Mouse (Mus musculus): Measurements from ENCODE around the gene Izumo1r. TPM values are rescaled to one million over a fixed set of nuclear protein-coding genes. Genes with fewer than 3 reads are reported as not detected.

The Izumo1r gene
- total RNA-seq (2021), result not detected
- long read RNA-seq, experiment 1, result 0 reads
- long read RNA-seq, experiment 2, result 0 reads

DNA sequence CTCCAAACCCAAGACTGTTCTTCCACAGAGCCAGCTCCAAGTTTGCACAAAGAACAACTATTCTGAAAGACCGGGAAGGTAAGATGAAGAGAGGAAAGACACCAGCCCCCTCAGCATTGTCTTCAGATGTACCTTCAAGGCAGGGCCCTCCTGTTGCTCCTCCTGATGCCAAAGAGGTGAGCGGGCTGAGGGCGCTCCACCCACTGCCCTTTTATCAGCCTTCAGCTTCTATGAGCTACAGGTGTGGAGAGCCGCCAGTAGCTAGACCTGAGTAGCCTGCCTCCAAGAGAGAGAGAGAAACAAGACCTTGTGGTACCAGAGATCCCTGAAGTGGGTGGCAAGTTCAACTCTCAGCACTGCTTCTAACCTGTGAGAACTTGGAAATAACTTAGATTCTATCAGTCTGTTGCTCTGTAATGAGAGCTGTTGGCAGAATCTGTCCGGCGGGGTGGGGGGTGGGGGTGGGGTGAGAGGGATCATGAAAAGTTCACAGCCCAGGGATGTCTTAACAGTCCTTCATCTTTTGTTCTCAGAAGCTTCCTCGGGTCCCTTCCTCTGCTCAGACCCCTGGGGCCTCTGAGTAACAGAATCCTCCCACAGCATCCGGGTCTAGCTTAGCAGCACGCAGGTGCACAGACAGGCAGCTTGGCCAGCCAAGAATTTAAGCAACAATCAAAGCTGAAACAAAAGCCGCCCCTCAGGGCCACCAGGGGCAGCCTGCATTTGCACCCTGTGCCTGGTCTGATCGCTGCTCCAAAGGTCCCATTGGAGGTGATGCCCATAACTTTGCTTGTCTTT is at the start of gene Izumo1r:
Gene Izumo1r (minus strand): TSS at position 369 of the 798 bp plus-strand sequence.
- DNase-seq, result no peak

DNA sequence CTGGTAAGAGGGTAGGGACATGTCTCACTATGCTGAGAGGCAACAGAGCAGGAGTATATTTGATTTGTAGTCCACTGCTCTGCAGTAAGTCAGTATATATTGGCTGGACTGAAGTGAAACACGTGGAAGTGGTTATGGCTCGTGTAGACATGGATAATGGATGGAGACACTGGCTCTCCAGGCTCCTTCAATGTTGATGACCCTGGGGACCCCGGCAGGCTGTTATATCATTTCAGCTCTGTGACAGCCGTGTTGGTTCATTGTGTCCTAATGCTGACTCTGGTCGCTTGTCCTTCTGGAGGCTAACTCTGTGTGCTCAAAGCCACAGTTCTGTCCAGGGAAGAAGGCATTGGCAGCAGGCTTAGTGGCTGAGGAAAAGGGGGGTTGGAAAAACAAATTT is 47.3 kb upstream of the Izumo1r start:
- no peak for DNase-seq

DNA sequence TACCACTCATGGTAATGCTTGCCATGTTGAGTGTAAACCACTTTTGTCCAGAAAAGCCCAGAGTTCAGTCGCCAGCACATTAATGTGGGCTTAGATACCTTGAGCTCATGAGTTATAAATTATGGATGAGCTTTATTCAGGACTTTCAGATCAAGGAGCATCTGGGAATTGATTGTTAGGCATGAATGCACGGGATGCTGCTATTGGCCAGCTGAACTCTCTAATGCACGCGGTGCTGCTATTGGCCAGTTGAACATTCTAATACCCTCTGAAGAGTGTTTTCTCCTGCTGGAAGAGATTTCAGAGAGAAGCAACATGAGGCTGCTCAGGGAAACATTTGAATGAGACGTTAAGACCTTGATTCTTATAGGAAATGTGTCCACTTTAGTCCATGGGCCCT is 45.1 kb upstream of the Izumo1r start:
- DNase-seq, result no peak

DNA sequence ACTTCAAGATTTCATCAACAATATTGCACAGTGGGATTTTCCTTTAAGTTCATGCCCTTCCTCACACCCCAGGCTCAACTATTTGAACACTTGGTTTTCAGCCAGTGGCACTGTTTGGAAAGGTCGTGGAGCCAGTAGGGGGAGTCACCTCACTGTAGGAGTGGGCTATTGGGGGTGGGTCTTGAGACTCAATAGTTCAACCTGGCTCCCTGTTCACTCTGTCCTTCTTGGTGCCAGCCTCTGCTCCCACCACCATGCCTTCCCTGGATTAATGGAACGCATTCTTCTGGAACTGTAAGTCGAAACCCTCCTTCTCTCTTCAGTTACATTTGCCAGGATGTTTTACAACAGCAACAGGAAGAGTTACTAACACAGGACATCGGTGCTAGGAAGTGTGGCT is 42.9 kb upstream of the Izumo1r start:
- DNase-seq, result no peak

DNA sequence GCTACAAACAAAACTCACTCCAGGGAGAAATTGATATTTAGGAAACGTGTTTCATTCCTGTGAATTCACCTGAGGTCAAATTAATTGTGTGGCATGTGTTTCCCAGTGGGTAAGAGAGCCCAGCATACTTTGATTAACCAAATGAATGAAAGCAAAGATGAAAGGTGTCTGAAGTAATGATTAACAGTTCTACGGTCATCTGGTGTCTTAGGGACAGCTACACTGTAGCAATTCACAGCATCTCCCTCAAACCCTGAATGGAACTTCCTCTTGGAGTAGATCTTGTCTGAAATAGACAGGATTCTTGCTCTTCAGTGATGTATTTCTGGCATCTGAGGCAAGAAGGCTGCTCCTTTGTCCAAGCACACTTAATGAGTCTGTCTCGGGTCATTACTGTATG is 42.2 kb upstream of the Izumo1r start:
- DNase-seq, result no peak

DNA sequence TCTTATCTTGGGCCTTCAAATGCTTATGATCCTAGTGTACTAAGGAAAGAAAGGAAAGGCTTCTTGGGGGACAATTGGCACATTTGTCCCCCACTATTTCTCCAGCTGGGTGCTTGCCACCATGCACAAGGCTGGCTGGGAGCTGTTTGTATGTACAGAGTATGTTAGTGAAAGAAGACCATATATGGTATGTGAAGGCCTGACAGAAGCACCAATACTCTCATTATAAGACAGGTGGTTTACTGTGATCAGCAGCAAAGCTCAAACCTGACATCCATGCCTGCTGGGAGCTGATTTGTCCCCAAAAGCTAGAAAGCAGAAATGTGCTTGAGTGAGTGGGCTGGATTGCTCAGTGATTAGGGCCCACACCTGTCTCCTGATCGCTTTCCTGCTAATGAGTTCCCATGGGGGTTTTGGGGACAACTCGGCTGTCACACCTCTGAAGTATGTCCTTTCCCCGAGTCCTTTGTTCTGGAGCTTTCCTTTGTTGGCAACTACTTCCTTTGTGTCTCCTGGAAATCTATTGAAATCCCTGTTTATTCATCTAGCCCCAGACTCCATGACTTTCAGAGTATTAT is 38.5 kb upstream of the Izumo1r start:
- no peak for DNase-seq

DNA sequence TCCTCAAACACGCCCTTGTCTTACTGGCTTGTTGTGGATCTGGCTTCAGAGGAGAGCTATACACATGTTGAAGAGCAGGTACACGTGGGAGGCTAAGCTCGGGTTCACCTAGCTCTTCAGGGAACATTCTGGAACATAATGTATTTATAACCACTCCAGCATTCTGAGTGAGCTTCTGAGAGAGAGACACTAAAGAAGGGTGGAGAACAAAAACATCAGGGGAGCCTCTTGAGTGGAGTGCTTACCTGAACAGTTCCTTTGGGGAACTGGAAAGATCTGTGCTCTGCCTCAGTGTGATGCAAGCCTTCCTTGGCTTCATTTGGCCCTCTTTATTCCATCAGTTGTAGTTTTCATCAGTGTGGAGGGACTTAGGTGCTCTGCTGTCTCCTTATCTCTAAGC is 35.9 kb upstream of the Izumo1r start:
- no peak for DNase-seq

DNA sequence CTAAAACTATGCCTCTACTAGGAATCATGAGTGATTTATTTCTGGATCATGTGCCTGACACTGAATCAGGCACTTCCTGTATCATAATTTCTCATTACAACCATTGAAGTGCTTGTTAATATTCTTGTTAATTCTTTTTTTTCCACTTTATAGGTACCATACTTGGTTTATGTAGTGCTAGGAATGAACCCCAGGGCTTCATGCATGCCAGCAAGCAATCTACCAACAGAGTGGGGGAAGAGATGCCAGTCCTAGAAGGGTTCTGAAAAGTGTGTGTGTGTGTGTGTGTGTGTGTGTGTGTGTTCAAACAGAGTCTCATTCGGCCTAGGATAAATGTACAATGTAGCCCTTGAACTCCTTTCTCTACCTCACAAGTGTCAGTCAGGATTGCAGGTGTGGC is 33.6 kb upstream of the Izumo1r start:
- no peak for DNase-seq

DNA sequence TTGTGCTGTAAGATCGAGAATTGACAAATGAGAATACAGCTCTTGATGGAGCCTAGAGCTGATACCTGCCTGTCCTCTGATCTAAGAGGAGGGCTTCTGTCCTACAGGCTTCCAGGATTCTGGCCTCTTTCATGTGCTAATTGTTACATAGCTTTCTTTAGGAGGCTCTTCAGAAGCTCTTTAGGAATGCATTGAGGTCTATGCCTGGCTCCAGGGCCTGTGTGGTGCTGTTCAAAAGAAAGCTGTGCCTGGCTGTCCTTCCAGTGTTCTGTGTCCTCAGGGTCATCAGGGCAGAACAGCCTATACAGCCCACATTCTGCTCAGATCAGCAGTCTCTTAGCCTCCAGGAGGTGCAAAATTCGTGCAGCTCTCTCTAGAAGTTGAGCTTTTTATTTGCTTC is 31.1 kb upstream of the Izumo1r start:
- no peak for DNase-seq

DNA sequence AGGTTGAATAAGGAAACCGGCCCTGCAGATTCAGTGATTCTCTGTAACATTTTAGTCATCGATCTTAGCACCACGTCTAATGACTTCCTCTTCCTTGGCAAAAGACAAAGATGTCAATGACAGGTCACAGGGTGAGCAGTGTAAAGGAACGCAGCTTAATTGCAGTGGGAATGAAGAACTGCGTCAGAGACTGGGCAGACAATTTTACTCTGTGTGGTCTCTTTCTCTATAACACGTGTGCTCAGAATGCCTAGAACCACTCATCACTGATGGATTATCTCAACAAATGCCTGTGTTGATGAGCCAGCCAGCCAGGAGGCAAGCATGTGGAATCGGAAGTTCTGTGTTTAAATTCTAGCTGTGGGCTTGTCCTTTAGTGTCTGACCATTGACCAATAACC is 28.2 kb upstream of the Izumo1r start:
- DNase-seq, result no peak

DNA sequence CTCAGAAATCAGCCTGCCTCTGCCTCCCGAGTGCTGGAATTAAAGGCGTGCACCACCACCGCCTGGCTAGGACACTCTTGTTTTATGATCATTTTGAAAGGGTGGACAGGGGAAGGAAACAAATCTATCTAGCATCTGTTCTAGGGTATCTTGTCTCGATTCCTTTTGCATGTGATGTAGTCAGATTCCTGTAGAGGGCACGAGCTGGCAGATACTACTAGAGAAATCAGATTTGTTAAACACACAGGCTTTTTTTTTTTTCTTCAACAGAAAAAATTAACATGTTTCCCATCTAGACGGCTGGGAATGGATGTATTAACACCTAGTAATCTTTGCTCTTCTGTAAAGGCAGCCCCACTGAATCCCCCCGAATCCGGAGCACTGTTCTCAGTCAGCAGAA is 27.5 kb upstream of the Izumo1r start:
- no peak for DNase-seq

DNA sequence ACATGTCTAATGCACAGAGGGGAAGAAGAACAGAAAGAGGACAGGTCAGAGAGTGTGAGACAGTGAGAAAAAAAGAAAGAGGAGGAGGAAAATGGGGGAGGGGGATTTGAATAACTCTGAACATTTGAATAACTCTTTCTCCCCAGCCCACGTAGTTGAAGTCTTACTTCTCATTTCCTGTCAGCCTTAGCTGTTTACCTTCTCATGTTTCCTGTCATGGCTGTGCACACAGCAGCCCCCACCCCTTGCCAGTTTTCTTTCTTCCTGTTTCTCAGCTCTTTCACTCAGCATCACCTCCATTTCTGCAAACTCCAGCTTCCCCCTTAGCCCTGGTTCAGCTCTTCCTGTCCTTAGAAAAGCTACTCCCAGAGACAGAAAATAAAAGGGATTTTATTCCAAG is 22.8 kb upstream of the Izumo1r start:
- no peak for DNase-seq

DNA sequence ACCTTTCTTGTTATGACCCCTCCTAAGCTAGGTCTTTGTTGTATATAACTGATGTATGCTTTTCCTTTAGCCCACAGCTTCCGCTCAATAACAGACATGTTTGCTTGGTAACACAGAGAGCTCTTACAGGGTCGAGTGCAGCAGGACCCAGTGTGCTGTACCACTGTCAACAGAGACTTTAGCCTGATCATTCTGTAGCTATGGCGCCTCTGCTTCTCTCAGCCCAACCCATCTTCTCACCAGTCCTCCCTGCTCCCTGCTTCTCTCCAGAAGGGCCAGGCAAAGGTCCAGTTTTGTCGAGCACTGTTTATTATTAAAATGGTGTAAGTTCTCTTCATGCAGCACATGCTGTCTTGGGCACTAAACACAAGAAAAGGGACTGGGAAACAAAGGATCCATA is 19.9 kb upstream of the Izumo1r start:
- DNase-seq, result no peak

DNA sequence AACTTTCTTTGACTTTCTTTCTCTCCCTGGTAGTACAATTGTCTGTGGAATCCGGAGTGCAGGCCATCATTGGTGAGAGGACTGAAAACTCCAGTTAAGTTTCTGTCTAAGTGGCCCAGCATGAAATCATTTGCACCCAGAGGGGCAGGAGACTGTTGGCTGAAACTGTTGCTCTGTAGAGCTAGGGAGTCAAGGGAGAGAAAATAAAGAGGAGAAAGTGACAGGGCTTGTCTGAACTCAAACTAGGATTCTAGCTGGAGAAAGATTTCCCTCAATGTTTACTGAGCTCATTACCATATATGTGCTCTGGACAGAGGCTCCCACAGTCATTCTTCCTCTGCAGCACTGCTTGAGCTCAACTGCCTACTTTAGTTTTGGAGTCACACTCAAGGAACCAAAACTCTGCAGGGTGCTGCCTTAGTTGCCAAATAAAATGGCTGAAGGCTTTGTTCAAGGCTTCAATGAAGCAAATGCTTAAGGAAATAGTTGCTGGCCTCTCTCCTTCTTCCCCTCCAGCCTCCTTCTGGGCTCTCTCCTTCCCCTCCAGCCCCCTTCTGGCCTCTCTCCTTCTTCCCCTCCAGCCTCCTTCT is 18.3 kb upstream of the Izumo1r start:
- no peak for DNase-seq

DNA sequence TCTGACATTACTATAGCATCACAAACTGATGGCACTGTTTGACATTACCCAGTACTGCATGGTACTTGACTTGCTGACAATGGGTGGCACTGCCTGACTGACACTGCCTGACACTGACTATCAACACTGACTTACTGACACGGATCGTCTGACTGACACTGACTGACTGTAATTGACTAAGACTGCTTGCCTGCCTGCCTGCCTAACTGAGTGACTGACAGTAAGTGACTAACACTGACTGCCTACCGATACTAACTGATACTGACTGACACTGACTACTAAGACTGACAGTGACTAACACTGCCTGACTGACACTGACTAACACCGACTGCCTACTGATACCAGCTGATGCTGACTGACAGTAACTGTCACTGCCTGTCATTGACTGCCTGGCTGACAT is 17.5 kb upstream of the Izumo1r start:
- DNase-seq, result no peak

DNA sequence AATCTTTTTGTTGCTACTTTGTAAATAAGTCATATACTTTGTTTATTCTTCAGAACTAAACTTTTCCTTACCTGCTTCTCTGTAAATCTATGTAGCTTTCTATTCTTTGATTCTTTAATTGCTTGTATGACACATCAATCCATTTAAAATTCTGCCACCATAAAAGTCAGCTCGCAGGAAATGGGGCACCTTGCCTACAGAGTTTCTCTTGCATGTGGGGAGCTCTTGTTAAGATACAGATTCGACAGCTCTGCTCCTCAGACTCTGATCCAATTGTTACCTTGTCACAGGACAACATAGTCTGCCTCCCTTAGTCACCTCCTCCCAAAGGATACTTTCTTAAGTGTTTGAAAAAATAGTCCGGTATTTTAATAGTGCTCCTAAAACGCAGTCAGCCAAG is 16.9 kb upstream of the Izumo1r start:
- no peak for DNase-seq

DNA sequence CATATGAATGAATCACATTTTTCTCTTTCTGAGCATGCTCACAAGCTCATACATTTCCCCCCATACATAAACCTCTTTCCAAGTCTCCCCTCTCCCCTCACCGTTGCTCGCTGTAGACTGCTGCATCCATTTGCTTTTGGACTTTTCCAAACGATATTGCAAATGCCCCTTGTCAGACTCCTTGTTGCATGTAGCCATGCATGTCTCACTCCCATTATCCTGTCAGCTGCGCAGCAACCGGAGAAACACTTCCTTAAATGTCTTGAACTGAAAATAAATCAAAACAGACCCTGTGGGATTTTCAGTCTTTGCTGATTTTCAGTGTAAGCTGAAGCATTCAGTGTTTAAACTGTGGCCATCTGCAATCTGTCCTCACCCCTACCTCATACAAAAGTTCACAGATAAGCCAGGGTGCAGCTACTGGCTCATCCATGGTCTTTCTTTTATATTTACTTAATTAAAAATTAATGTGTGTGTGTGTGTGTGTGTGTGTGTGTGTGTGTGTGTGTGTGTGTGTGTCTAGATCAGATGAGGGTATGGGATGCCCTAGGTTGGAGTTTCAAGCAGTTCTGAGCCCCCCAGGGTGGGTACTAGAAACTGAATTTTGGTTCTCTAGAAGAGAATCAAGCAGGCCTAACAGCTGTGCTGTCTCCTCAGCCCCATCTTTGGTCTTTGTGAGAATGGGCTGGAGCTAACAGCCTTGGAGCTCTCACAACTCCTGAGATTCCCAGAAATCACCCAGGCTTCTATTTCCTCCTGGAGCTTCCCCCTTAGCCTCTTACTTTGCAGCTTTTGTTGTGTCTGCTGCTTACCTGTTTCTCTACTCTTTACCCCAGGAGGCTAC is 15.3 kb upstream of the Izumo1r start:
- DNase-seq, result no peak

DNA sequence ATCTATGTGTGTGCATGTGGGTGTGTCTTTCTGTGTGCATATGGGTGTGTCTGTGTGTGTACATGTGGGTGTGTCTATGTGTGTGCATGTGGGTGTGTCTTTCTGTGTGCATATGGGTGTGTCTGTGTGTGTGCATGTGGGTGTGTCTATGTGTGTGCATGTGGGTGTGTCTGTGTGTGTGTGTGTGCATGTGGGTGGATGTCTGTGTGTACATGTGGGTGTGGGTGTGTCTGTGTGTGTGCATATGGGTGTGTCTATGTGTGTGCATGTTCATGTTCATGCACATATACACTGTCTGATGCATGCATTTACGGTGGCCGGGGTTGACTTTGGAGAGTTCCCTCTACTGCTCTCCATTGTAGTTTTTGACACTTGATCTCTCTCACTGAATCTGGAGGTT is 13.9 kb upstream of the Izumo1r start:
- DNase-seq, result no peak

DNA sequence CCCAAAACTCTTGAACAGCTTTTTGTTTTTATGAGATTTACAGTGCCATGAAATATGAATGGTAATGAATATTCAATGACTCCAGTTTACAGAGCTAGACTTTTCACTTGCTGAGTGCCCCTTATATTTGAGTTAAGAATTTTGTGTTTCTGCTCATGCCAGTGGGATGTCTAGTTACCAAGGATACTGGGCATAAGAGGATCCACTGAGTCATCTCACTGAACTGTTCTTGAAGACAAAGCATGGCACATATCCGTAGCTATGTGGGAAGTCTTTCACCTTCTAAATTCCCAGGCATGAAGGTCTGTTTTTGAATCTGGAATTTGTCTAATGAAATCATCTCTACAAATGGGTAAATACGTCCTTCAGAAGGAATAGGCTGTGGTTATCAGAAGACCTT is 8.3 kb upstream of the Izumo1r start:
- DNase-seq, result no peak

DNA sequence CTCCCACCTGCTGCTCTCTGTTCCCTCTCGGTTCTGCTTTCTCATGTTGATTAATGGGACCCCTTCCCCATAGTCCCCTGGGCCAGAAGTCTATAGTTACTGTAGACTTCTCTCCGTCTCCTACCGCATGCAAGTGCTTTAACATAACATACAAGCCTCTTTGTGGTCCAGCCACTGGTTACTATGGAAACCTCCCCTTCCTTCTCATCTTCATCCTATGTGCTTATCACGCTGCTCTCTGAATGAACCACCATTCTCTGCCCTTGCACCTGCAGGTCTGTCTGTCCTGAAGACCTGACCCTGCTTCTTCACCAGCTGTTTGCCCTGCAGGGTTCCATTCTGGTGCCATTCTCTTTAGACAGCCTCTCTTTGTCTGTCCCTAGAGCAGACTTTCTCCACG is 6.2 kb upstream of the Izumo1r start:
- DNase-seq, result no peak

DNA sequence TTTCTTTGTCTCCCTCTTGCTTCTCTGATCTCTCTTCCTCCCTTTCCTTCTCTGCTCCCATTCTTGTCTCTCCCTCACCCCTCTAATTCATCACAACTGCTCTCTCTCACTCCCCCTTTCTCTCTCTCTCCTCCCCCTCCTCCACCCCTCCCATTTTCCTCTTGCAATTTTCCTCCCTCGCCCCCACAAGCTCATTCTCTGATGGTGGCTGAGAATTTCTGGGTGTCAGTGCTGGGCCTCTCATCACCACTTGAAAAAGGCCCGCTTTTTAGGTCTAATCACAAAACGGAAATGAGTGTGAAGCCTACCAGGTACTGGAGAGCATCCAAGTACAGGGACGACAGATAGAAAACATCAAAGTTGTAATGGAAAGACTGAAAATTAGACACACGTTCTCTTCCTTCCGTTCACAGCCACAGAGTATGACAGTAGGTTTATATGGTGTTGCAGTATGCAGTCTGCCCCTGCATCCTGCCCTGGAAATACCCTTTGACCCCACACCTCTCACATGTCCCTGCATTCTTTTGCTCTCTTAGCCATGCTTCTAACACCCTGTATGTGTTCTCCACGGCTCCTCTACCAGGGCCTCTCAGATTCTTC is 4.2 kb upstream of the Izumo1r start:
- DNase-seq, result no peak

DNA sequence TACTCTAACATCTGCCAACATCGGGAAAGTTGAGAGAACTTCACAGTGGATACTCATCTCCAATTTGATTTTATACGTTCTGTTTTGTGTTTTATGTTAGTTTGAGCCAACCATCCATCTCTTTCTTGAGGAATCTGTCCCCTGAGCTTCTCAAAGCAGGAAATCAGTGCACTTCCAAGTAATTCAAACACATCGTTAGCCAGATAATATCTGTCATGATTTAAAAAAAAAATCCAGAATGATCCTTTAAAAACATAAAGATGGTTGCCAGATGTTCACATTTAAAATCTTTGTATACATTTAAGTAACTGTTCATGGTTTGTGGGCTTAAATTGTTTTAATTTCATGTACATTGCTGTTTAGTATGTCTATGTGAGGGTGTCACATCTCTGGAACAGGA is 2.2 kb upstream of the Izumo1r start:
- DNase-seq, result no peak
